Mouse (Mus musculus) forebrain, embryonic 13.5 days (tissue): ENCODE measurements at regions not wholly inside any gene's neighbourhood (a gene's known extent, or its start where the extent isn't known, plus 50 kb on each side); places are given as distances from the start of the nearest gene placed in this dataset. TPM values are rescaled to one million over a fixed set of nuclear protein-coding genes. Genes with fewer than 3 reads are reported as not detected.

Experiments used
- ATAC-seq: fragments of 200-750 bp; cut with Nextera tagmentation; 2 replicates; pipeline ENCODE4 v1.8.0; 2017
- H3K27ac ChIP-seq: fragments of 300-500 bp; sonication (generic); 2 replicates; pipeline ENCODE4 v1.5.1; 2015; ENCODE audit warnings: inconsistent platforms, mild to moderate bottlenecking, moderate library complexity
- H3K27me3 ChIP-seq: fragments of 300-500 bp; sonication (generic); 2 replicates; pipeline ENCODE4 v1.6.1; 2015; ENCODE audit warnings: mild to moderate bottlenecking, inconsistent platforms
- H3K36me3 ChIP-seq: fragments of 300-500 bp; sonication (generic); 2 replicates; pipeline ENCODE4 v1.6.1; 2015; ENCODE audit warnings: mild to moderate bottlenecking, inconsistent platforms; ENCODE audit not compliant: poor library complexity, severe bottlenecking
- H3K4me1 ChIP-seq: fragments of 300-500 bp; sonication (generic); 2 replicates; pipeline ENCODE4 v1.6.1; 2015; ENCODE audit warnings: inconsistent platforms
- H3K4me2 ChIP-seq: fragments of 300-500 bp; sonication (generic); 2 replicates; pipeline ENCODE4 v1.6.1; 2015; ENCODE audit warnings: inconsistent platforms, mild to moderate bottlenecking, moderate library complexity
- H3K4me3 ChIP-seq: fragments of 300-500 bp; sonication (generic); 2 replicates; pipeline ENCODE4 v1.5.1; 2015; ENCODE audit warnings: mild to moderate bottlenecking, inconsistent platforms
- H3K9ac ChIP-seq: fragments of 300-500 bp; sonication (generic); 2 replicates; pipeline ENCODE4 v1.6.1; 2015; ENCODE audit warnings: mild to moderate bottlenecking, inconsistent platforms
- H3K9me3 ChIP-seq: fragments of 300-500 bp; sonication (generic); replicated peaks from 2 replicates; pipeline ENCODE4 v1.6.1; 2016; ENCODE audit warnings: inconsistent platforms
- WGBS: fragments of 180-500 bp; shearing (Covaris S2); methylation state at CpG from one replicate; pipeline ENCODE4 v1.1.7; 2015; 5-methylcytosine and 5-hydroxymethylcytosine counted together
- microRNA-seq: library from miRNA; unstranded; fragments of <30 nt; microRNA quantifications from one replicate; pipeline ENCODE4, GENCODE M21; 2016

- 73% methylated on average over 3 of the region's 3 CpGs for WGBS
- Histone ChIP-seq H3K9me3 (peaks cover 49% of the 10 kb centered on the region), H3K36me3 (no peaks in the 10 kb centered on the region), H3K27me3 (no peaks in the 10 kb centered on the region), H3K4me1 (no peaks in the 10 kb centered on the region), H3K4me2 (no peak overlapping the region), H3K4me3 (no peak overlapping the region), H3K9ac (no peak overlapping the region), H3K27ac (no peak overlapping the region)
- ATAC-seq = no peak
Observed at GRCm38 (mm10) chr12:113428461-113428860, 60.9 kb upstream of the Adam6b start.

GRCm38 (mm10) chr12:113428901-113429300, 60.4 kb upstream of the Adam6b start:
- H3K4me2 ChIP-seq = no peak overlapping the region
- no peak for ATAC-seq
- no peak overlapping the region for H3K27ac ChIP-seq
- no peaks in the 10 kb centered on the region for H3K27me3 ChIP-seq
- 73% methylated on average over 2 of the region's 2 CpGs for WGBS
- no peaks in the 10 kb centered on the region for H3K4me1 ChIP-seq
- H3K4me3 ChIP-seq = no peak overlapping the region
- H3K9ac ChIP-seq = no peak overlapping the region
- peaks cover 44% of the 10 kb centered on the region for H3K9me3 ChIP-seq
- no peaks in the 10 kb centered on the region for H3K36me3 ChIP-seq

GRCm38 (mm10) chr12:113430340-113430739, 59.0 kb upstream of the Adam6b start:
- H3K4me2 ChIP-seq = no peak overlapping the region
- H3K4me1 ChIP-seq = no peaks in the 10 kb centered on the region
- H3K27ac ChIP-seq = no peak overlapping the region
- H3K4me3 ChIP-seq = no peak overlapping the region
- H3K9ac ChIP-seq = no peak overlapping the region
- no peaks in the 10 kb centered on the region for H3K36me3 ChIP-seq
- no peaks in the 10 kb centered on the region for H3K27me3 ChIP-seq
- 84% methylated on average over 6 of the region's 6 CpGs for WGBS
- no peak for ATAC-seq
- peaks cover 45% of the 10 kb centered on the region for H3K9me3 ChIP-seq

Small RNA genes in the stretch of these regions (microRNA-seq; reads per million reads assigned to microRNA genes)
- gene Gm22175 = not detected
- gene Gm24022 = not detected
- not detected for gene Gm25747
